Mouse (Mus musculus) myocyte (in vitro differentiated cells): ENCODE data around the gene Mmgt2. TPM values are rescaled to one million over a fixed set of nuclear protein-coding genes. Genes with fewer than 3 reads are reported as not detected.

Source experiments
- H3K27me3 ChIP-seq: one replicate; pipeline ENCODE4 v1.6.1; 2011; ENCODE audit not compliant: control insufficient read depth, insufficient read depth, insufficient read length
- H3K36me3 ChIP-seq: one replicate; pipeline ENCODE4 v1.6.1; 2011; ENCODE audit not compliant: control insufficient read depth, insufficient read depth
- H3K4me2 ChIP-seq: one replicate; pipeline ENCODE4 v1.6.1; 2011; ENCODE audit warnings: low read depth, control low read depth
- H3K4me3 ChIP-seq: one replicate; pipeline ENCODE4 v1.5.1; 2011; ENCODE audit warnings: mild to moderate bottlenecking, control low read depth, moderate library complexity
- H3K79me2 ChIP-seq: one replicate; pipeline ENCODE4 v1.6.1; 2011; ENCODE audit not compliant: control insufficient read depth, insufficient read depth
- H3ac ChIP-seq: one replicate; pipeline ENCODE4 v1.6.1; 2011; ENCODE audit not compliant: control insufficient read depth, insufficient read length
- CEBPB ChIP-seq: IDR thresholded peaks from 2 replicates; pipeline ENCODE4 v1.6.1; 2011; ENCODE audit warnings: mild to moderate bottlenecking, moderate library complexity; ENCODE audit not compliant: poor library complexity, insufficient read depth, severe bottlenecking
- E2F4 ChIP-seq: IDR thresholded peaks from one replicate; pipeline ENCODE4 v1.6.1; 2011; ENCODE audit warnings: mild to moderate bottlenecking, control low read depth, moderate library complexity; ENCODE audit not compliant: insufficient read depth
- MAX ChIP-seq: IDR thresholded peaks from one replicate; pipeline ENCODE4 v1.6.1; 2011; ENCODE audit warnings: low read depth, mild to moderate bottlenecking, control low read depth
- MYOD1 ChIP-seq, 3 experiments: IDR thresholded peaks; one replicate each; pipeline ENCODE4 v1.6.1; 2011; ENCODE audit warnings: control low read depth in 2 of 3, low read depth in 2 of 3, mild to moderate bottlenecking in 2 of 3, moderate library complexity in 1 of 3; ENCODE audit not compliant: insufficient read length in 2 of 3, control insufficient read depth in 1 of 3
- MYOG ChIP-seq, 3 experiments: IDR thresholded peaks; one replicate each; pipeline ENCODE4 v1.6.1; 2011; ENCODE audit warnings: control low read depth in 2 of 3, low read depth in 2 of 3, mild to moderate bottlenecking in 2 of 3; ENCODE audit not compliant: insufficient read length in 2 of 3, control insufficient read depth in 1 of 3, insufficient read depth in 1 of 3
- POLR2A ChIP-seq: IDR thresholded peaks from one replicate; pipeline ENCODE4 v1.6.1; 2011; ENCODE audit warnings: low read depth, mild to moderate bottlenecking, control low read depth, moderate library complexity; ENCODE audit not compliant: insufficient read length
- POLR2AphosphoS2 ChIP-seq: IDR thresholded peaks from one replicate; pipeline ENCODE4 v1.6.1; 2011; ENCODE audit warnings: low read depth, control low read depth; ENCODE audit not compliant: insufficient read length
- REST ChIP-seq: IDR thresholded peaks from one replicate; pipeline ENCODE4 v1.6.1; 2011; ENCODE audit warnings: mild to moderate bottlenecking, control low read depth, moderate library complexity; ENCODE audit not compliant: insufficient read depth, insufficient read length
- SRF ChIP-seq: IDR thresholded peaks from one replicate; pipeline ENCODE4 v1.6.1; 2011; ENCODE audit warnings: low read depth; ENCODE audit not compliant: control insufficient read depth, insufficient read length
- TCF12 ChIP-seq: IDR thresholded peaks from one replicate; pipeline ENCODE4 v1.6.1; 2011; ENCODE audit warnings: mild to moderate bottlenecking, control low read depth; ENCODE audit not compliant: poor library complexity, insufficient read depth, severe bottlenecking
- TCF3 ChIP-seq: IDR thresholded peaks from one replicate; pipeline ENCODE4 v1.6.1; 2011; ENCODE audit warnings: low read depth, control low read depth; ENCODE audit not compliant: insufficient read length
- USF1 ChIP-seq: IDR thresholded peaks from one replicate; pipeline ENCODE4 v1.6.1; 2011; ENCODE audit warnings: low read depth, mild to moderate bottlenecking, control low read depth, moderate library complexity
- polyA plus RNA-seq: library from polyadenylated mRNA; unstranded; fragments of >200 nt; fragmentation: generic; extraction: Trizol; gene quantifications from one replicate; pipeline ENCODE4 v1.2.1, GENCODE M21; 2012; ENCODE audit warnings: missing spikeins

Gene Mmgt2
- polyA plus RNA-seq, 1 experiment = 29.2 TPM

DNA sequence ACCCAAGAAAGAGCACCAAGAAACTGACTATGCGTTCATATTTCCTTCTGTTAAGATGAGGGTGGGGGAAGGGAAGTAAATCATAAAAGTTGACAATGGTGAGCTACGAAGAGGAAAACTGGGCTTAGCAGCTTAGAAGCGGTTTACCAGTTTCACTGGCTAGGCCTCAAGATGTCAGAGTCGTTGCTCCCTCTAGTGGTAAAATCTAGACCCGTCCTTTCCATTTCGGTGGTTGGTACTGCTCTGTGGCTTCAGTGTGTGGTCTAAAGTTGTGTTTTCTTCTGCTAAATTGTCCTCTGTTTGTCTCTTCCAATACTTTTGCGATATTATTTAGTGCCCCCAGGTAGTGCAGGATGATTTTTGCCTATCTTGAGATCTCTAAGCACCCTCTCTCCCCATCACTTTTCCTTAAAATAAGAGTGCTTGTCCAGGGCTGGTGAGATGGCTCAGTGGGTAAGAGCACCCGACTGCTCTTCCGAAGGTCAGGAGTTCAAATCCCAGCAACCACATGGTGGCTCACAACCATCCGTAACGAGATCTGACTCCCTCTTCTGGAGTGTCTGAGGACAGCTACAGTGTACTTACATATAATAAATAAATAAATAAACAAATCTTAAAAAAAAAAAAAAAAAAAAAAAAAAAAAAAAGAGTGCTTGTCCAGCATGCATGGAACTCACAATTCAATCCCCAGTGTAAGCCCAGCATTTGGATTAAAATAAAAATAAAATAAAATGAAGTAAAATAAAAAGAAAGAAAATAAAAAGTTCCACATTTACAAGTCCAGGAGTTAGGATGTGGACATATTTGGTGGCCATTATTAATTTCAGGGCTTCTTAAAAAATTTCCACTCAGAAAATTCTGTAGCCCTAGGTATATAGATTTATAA, 45.1 kb downstream of the Mmgt2 start:
- TF ChIP-seq E2F4 (no peak), MYOD1 (IDR thresholded peaks at IDR 0.05; ENCODE audit: control insufficient read depth in 1 of 3, insufficient read length in 2 of 3, low read depth in 2 of 3) (no peak), SRF (no peak)
- Histone ChIP-seq H3K36me3 (no peaks in the 10 kb centered on the region), H3K79me2 (no peaks in the 10 kb centered on the region), H3K27me3 (no peaks in the 10 kb centered on the region), H3K4me2 (no peak overlapping the region), H3K4me3 (no peak overlapping the region), H3ac (no peak overlapping the region)

DNA sequence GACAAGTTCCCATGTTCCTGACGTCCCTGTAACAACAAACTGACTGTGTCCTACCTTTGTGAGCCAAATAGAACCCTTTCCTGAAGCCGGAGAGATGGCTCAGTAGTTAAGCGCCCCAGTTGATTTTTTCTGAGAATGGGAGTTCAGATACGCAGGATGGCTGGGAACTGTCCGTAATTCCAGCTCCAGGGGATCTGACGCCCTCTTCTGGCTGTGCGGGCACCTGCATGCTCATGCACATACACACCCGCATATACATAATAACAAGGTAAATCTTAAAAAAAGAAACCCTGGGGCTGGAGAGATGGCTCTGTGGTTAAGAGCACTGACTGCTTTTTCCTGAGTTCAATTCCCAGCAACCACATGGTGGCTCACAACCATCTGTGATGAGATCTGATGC, 46.7 kb downstream of the Mmgt2 start:
- TF ChIP-seq POLR2A (no peak), USF1 (no peak), CEBPB (no peak), E2F4 (no peak)
- Histone ChIP-seq H3K4me3 (no peak overlapping the region), H3K27me3 (no peaks in the 10 kb centered on the region), H3K79me2 (no peaks in the 10 kb centered on the region), H3K36me3 (no peaks in the 10 kb centered on the region), H3ac (no peak overlapping the region), H3K4me2 (no peak overlapping the region)

DNA sequence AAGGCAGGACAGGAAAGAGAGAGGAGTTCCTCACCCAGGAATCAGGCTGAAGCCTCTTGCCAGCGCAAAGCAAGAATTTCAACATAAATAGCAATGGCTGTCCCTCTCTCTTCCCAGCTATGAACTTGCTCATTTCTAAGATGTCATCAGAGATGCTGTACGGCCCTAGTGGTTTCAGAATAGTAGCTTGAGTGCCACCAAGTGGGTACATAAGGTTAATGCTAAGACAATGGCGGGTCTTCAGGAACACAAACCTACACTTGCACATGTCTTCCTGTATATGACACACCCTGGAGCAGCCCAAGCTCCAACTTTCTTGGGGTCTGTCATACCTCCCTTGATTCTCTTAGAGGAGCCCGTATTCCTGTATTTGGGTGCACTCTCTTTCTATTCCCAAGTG, 51.3 kb downstream of the Mmgt2 start:
- H3K27me3 ChIP-seq = no peaks in the 10 kb centered on the region

DNA sequence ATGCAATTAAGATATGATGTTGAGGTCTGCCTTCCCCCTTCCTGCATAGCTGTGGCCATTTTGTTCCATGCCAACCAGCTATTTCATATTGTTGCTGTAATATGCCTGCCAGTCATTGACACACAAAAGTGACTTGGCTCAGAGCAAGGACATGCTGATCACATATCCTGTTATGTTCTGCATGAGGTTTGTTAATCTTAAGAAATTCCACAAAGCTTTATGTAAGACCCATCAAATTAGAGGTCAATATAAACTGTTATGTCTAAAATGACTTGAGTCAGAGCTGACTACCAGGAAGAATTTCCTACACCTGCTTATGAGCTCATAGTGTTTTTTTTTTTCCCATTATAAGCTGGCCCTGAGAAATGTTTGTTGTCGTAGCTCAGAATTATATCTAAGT, 52.8 kb downstream of the Mmgt2 start:
- no peak overlapping the region for H3K4me3 ChIP-seq
- H3K79me2 ChIP-seq = no peaks in the 10 kb centered on the region
- no peaks in the 10 kb centered on the region for H3K27me3 ChIP-seq
- TF ChIP-seq TCF3 (no peak), CEBPB (no peak), MYOG (IDR thresholded peaks at IDR 0.05; ENCODE audit: control insufficient read depth in 1 of 3, insufficient read depth in 1 of 3, insufficient read length in 2 of 3, low read depth in 2 of 3) (no peak), REST (no peak), POLR2AphosphoS2 (no peak), POLR2A (no peak), USF1 (no peak), TCF12 (no peak), SRF (no peak), MYOD1 (IDR thresholded peaks at IDR 0.05; ENCODE audit: control insufficient read depth in 1 of 3, insufficient read length in 2 of 3, low read depth in 2 of 3) (no peak), E2F4 (no peak), MAX (no peak)
- H3K36me3 ChIP-seq = no peaks in the 10 kb centered on the region
- no peak overlapping the region for H3ac ChIP-seq
- no peak overlapping the region for H3K4me2 ChIP-seq

More for the DNA sequence above, 51.3 kb downstream of the Mmgt2 start:
- no peak for TF ChIP-seq USF1
- TF ChIP-seq MYOG (IDR thresholded peaks at IDR 0.05; ENCODE audit: control insufficient read depth in 1 of 3, insufficient read depth in 1 of 3, insufficient read length in 2 of 3, low read depth in 2 of 3) = no peak
- no peak for TF ChIP-seq SRF
- no peak for TF ChIP-seq MYOD1 (IDR thresholded peaks at IDR 0.05; ENCODE audit: control insufficient read depth in 1 of 3, insufficient read length in 2 of 3, low read depth in 2 of 3)
- TF ChIP-seq POLR2AphosphoS2 = no peak
- no peak for TF ChIP-seq CEBPB
- TF ChIP-seq TCF12 = no peak
- no peak for TF ChIP-seq MAX
- TF ChIP-seq POLR2A = no peak
- TF ChIP-seq TCF3 = no peak
- TF ChIP-seq REST = no peak
- TF ChIP-seq E2F4 = no peak
- H3K36me3 ChIP-seq = no peaks in the 10 kb centered on the region
- H3ac ChIP-seq = no peak overlapping the region
- H3K79me2 ChIP-seq = no peaks in the 10 kb centered on the region
- H3K4me2 ChIP-seq = no peak overlapping the region
- no peak overlapping the region for H3K4me3 ChIP-seq

DNA sequence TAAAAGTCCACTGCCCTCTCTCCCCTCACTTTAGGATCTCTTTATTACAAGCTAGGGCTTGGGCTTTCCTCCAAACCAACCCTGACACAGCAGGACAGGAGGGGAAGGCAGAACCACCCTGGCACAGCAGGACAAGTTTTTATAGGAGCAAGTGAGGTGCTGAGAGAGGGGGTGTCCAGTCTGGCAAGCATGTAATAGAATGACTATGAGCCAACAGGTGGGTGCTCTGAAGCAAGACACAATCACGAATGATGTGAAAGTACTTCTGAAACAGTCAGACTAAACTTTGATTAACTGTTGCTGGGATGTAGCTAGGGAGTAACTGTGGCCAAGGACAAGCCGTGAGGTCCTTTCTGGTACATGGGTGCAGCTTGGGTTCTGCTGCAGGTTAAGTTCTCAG, 57.7 kb downstream of the Mmgt2 start:
- no peak overlapping the region for H3ac ChIP-seq
- H3K4me2 ChIP-seq = no peak overlapping the region
- no peaks in the 10 kb centered on the region for H3K27me3 ChIP-seq
- no peak overlapping the region for H3K4me3 ChIP-seq
- no peaks in the 10 kb centered on the region for H3K79me2 ChIP-seq
- no peaks in the 10 kb centered on the region for H3K36me3 ChIP-seq
- TF ChIP-seq POLR2A (no peak), MYOD1 (IDR thresholded peaks at IDR 0.05; ENCODE audit: control insufficient read depth in 1 of 3, insufficient read length in 2 of 3, low read depth in 2 of 3) (no peak), MYOG (IDR thresholded peaks at IDR 0.05; ENCODE audit: control insufficient read depth in 1 of 3, insufficient read depth in 1 of 3, insufficient read length in 2 of 3, low read depth in 2 of 3) (no peak), MAX (no peak), E2F4 (no peak), REST (no peak), USF1 (no peak), TCF3 (no peak), POLR2AphosphoS2 (no peak), SRF (no peak), TCF12 (no peak), CEBPB (no peak)
